Mouse (Mus musculus) lung, embryonic 15.5 days (tissue): ENCODE measurements around the gene Exosc8. TPM values are rescaled to one million over a fixed set of nuclear protein-coding genes. Genes with fewer than 3 reads are reported as not detected.
"Not testable (repeated sequence)": the region's sequence is repeated elsewhere in the genome, so short reads cannot be mapped to it uniquely, and the experiment has no call there.

Source experiments
- ATAC-seq: fragments of 200-750 bp; cut with Nextera tagmentation; 2 replicates; pipeline ENCODE4 v1.8.0; 2017; ENCODE audit warnings: moderate number of reproducible peaks, borderline replicate concordance; ENCODE audit not compliant: low FRiP score, low TSS enrichment; ENCODE audit errors: extremely low read depth
- H3K27ac ChIP-seq: fragments of 300-500 bp; sonication (generic); 2 replicates; pipeline ENCODE4 v1.5.1; 2015; ENCODE audit warnings: moderate library complexity, mild to moderate bottlenecking, inconsistent platforms
- H3K27me3 ChIP-seq: fragments of 300-500 bp; sonication (generic); 2 replicates; pipeline ENCODE4 v1.6.1; 2015; ENCODE audit warnings: inconsistent platforms
- H3K36me3 ChIP-seq: fragments of 300-500 bp; sonication (generic); 2 replicates; pipeline ENCODE4 v1.6.1; 2015; ENCODE audit warnings: inconsistent platforms
- H3K4me1 ChIP-seq: fragments of 300-500 bp; sonication (generic); 2 replicates; pipeline ENCODE4 v1.6.1; 2015; ENCODE audit warnings: inconsistent platforms
- H3K4me2 ChIP-seq: fragments of 300-500 bp; sonication (generic); 2 replicates; pipeline ENCODE4 v1.6.1; 2015; ENCODE audit warnings: inconsistent platforms, mild to moderate bottlenecking, moderate library complexity
- H3K4me3 ChIP-seq: fragments of 300-500 bp; sonication (generic); 2 replicates; pipeline ENCODE4 v1.5.1; 2015; ENCODE audit warnings: mild to moderate bottlenecking, inconsistent platforms
- H3K9ac ChIP-seq: fragments of 300-500 bp; sonication (generic); 2 replicates; pipeline ENCODE4 v1.6.1; 2015; ENCODE audit warnings: inconsistent platforms
- H3K9me3 ChIP-seq: fragments of 300-500 bp; sonication (generic); 2 replicates; pipeline ENCODE4 v1.6.1; 2016; ENCODE audit warnings: inconsistent platforms
- WGBS: fragments of 180-500 bp; shearing (Covaris S2); methylation state at CpG from one replicate; pipeline ENCODE4 v1.1.7; 2015; 5-methylcytosine and 5-hydroxymethylcytosine counted together
- polyA plus RNA-seq: library from polyadenylated mRNA; unstranded; fragments of >200 nt; fragmentation: Nextera tagmentation; extraction: Ambion mirVana; gene quantifications from 2 replicates; pipeline ENCODE4 v1.2.1, GENCODE M21; 2015

The Exosc8 gene
- polyA plus RNA-seq = 138 and 140 TPM in 2 replicates

DNA sequence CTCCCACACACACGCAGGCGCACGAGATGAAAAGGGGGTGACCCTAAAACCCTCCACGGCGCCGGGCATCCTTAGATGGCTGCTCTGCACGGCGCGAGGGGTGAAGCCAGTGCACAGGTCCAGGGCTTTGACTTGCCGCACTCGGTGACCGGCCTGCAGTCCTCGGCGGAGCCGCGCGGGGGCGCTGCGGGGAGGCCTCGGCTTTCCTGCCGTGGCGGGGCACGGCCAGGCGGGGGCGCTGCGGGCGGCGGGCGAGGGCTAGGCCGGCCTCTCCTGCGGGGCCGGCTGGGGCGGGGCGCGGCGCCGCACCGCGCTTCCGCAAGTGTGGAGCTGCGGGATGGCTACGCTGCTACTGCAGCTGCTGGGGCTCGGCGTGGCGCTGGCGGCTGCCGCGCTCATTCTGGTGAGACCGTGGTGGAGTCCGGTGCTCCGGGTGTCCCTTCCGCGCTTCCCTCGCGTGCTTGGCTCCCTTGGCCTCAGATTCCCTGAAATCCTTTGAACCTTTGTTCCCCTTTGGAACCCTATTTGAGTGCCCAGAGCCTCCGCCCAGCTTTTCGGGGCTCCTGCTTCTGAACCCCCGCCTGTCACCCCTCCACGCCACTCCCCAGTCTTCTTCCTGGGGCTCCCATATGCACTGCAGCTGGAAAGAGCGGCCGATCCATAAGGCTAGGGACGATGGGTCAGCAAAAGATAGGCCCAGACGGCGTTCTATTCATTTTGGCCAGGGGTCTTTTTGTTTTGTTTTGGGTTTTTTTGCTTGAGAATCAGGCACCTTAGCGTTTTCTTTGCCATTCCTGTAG is at the start of gene Exosc8, which contains the start of gene Alg5:
Exosc8 (minus strand) TSS at position 147 of the 800 bp plus-strand sequence.
Alg5 (plus strand) TSS at position 293 of the 800 bp plus-strand sequence.
- H3K9me3 ChIP-seq = no peaks in the 10 kb centered on the region
- no peaks in the 10 kb centered on the region for H3K27me3 ChIP-seq
- peak within 1 kb of the TSS; percentile 98 for H3K9ac ChIP-seq
- H3K4me3 ChIP-seq = peak within 1 kb of the TSS; percentile 91
- peaks cover 10% of the 10 kb centered on the region for H3K4me1 ChIP-seq
- H3K27ac ChIP-seq = peak within 1 kb of the TSS; percentile 100
- peak; percentile 91 for ATAC-seq
- WGBS = under 1% methylated on average over 65 of the region's 65 CpGs
- H3K4me2 ChIP-seq = peak within 1 kb of the TSS; percentile 95
- H3K36me3 ChIP-seq = peaks cover 29% of the 10 kb centered on the region

- H3K9me3 ChIP-seq = no peaks in the 10 kb centered on the region
- no peaks in the 10 kb centered on the region for H3K36me3 ChIP-seq
- H3K4me2 ChIP-seq = no peak overlapping the region
- H3K27me3 ChIP-seq = no peaks in the 10 kb centered on the region
- WGBS = 70% methylated on average over 7 of the region's 7 CpGs
- H3K27ac ChIP-seq = no peak overlapping the region
- ATAC-seq = no peak
- no peak overlapping the region for H3K4me3 ChIP-seq
- H3K9ac ChIP-seq = no peak overlapping the region
- H3K4me1 ChIP-seq = no peaks in the 10 kb centered on the region
Measured at GRCm38 (mm10) chr3:54775989-54776631, 40.9 kb upstream of the Exosc8 start.

- Histone ChIP-seq H3K4me1 (no peaks in the 10 kb centered on the region), H3K9ac (no peak overlapping the region), H3K27ac (no peak overlapping the region), H3K4me2 (no peak overlapping the region), H3K9me3 (no peaks in the 10 kb centered on the region), H3K36me3 (no peaks in the 10 kb centered on the region), H3K27me3 (no peaks in the 10 kb centered on the region), H3K4me3 (no peak overlapping the region)
- WGBS = 85% methylated on average over 6 of the region's 6 CpGs
- no peak for ATAC-seq
Measured at GRCm38 (mm10) chr3:54773613-54774012, 38.4 kb upstream of the Exosc8 start.

DNA sequence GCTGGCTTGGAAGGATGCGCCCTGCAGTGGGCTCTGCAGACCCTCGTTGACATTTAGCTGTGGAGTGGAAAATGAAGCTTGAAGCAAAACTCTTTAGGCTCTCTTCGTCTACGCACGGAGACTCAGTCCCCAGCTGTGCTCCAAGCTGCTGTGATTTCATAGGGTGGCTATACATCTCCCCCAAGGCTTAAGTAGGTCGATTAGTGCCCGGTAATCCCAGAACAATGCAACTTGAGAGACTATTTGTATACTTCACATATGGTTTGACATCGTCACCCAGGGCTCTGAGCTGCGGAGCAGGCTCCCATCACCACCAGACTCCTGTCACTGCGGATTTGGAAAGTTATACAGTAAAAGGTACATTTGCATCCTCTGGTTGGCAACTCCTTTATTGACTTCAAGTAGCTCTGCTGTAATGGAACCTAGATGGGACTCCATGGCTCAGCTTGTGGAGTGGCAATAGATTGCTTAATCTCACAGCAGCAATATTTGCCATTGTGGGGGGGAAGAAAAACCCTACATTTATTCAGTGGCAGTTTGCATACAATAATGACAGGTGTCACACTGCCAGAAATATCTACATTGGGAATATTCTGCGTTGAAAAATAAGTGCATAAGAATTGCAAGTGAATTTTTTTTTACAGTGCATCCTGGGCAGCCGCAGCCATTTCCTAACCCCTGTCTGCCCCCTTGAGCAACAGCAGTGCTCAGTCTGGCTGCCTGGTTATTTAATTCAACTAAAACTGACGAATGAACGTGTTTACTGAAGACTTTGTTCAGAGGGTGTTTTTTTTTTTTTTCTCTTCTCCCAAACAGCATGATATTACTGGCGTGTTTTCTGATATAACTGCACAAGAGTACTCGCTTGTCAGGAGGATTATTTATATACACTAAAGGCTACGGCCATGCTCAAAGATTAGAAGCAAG is 34.4 kb upstream of the Exosc8 start:
- Histone ChIP-seq H3K4me1 (no peaks in the 10 kb centered on the region), H3K9me3 (no peaks in the 10 kb centered on the region), H3K36me3 (no peaks in the 10 kb centered on the region), H3K27ac (no peak overlapping the region), H3K4me2 (no peak overlapping the region), H3K9ac (no peak overlapping the region), H3K4me3 (no peak overlapping the region), H3K27me3 (no peaks in the 10 kb centered on the region)
- no peak for ATAC-seq
- 67% methylated on average over 17 of the region's 17 CpGs for WGBS

DNA sequence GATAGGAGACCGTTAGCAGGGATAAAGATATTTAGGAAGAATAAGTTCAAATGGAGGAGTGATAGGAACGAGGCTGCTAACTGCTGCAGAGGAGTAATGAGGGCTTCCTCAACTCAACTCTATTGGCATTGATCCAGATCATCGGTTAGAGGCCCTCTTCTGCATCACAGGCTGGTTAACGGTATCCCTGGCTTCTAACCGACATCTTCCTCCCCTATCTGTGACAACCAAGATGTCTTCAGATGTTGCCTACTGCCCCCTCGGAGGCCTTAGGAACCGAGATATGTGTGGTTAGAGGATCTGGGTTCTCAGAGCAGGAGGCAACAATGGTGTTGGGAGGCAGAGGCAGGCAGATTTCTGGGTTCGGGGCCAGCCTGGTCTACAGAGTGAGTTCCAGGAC is 33.4 kb upstream of the Exosc8 start:
- WGBS = 79% methylated on average over 8 of the region's 8 CpGs
- Histone ChIP-seq H3K9me3 (no peaks in the 10 kb centered on the region), H3K9ac (no peak overlapping the region), H3K27me3 (no peaks in the 10 kb centered on the region), H3K4me1 (peaks cover 5% of the 10 kb centered on the region; the same call in 1 of the 2 replicates), H3K4me2 (no peak overlapping the region), H3K36me3 (no peaks in the 10 kb centered on the region), H3K27ac (no peak overlapping the region), H3K4me3 (no peak overlapping the region)
- ATAC-seq = no peak

DNA sequence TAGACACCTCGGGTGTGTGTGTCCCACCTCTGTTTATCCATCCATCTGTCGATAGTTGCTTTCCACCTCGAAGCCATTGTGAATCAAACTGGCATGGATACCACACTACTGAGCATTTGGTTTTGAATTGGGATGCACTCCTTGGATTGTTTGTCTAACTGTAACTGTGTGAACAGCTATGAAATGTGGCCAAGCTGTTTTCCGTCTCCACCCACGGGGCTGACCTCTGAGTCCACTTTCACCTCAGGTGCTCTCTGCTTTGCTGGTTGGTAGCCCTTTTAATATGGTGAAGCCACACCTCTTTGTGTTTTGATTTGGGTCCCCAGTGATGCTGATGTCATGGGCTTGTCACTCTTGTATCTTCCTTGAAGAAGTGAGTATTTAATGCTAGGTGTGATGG is 31.6 kb upstream of the Exosc8 start:
- Histone ChIP-seq H3K9me3 (no peaks in the 10 kb centered on the region; the same call in 1 of the 2 replicates), H3K4me3 (no peak overlapping the region), H3K27ac (no peak overlapping the region), H3K4me1 (peaks cover 5% of the 10 kb centered on the region; the same call in 1 of the 2 replicates), H3K9ac (no peak overlapping the region), H3K27me3 (no peaks in the 10 kb centered on the region), H3K36me3 (no peaks in the 10 kb centered on the region), H3K4me2 (no peak overlapping the region)
- ATAC-seq = no peak
- WGBS = 66% methylated on average over 5 of the region's 5 CpGs

- WGBS = 48% methylated on average over 14 of the region's 14 CpGs
- Histone ChIP-seq H3K4me2 (no peak overlapping the region; the same call in 1 of the 2 replicates), H3K27ac (peak overlapping the region; percentile 31; the same call in 1 of the 2 replicates), H3K36me3 (no peaks in the 10 kb centered on the region), H3K9me3 (no peaks in the 10 kb centered on the region; the same call in 1 of the 2 replicates), H3K27me3 (no peaks in the 10 kb centered on the region), H3K9ac (no peak overlapping the region), H3K4me3 (no peak overlapping the region), H3K4me1 (peaks cover 10% of the 10 kb centered on the region)
- no peak for ATAC-seq
Measured at GRCm38 (mm10) chr3:54766034-54766433, 30.8 kb upstream of the Exosc8 start.

DNA sequence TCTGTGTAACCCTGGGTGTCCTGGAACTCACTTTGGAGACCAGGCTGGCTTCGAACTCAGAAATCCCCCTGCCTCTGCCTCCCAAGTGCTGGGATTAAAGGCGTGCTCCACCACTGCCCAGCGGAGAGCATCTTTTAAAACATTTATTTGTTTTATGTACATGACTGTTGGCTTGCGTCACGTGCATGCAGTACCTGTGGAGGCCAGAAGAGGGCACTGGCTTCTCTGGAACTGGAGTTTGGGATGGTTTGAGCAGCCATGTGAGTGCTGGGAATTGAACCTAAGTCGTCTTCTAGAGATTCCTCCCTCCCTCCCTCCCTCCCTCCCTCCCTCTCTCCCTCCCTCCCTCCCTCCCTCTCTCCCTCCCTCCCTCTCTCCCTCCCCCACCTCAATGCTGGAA is 30.3 kb upstream of the Exosc8 start:
- H3K9ac ChIP-seq, H3K9me3 ChIP-seq, ATAC-seq, H3K4me3 ChIP-seq, H3K36me3 ChIP-seq, H3K27me3 ChIP-seq, H3K4me2 ChIP-seq, H3K27ac ChIP-seq: not testable (repeated sequence)
- peaks cover 15% of the 10 kb centered on the region for H3K4me1 ChIP-seq
- WGBS = 89% methylated on average over 6 of the region's 6 CpGs

DNA sequence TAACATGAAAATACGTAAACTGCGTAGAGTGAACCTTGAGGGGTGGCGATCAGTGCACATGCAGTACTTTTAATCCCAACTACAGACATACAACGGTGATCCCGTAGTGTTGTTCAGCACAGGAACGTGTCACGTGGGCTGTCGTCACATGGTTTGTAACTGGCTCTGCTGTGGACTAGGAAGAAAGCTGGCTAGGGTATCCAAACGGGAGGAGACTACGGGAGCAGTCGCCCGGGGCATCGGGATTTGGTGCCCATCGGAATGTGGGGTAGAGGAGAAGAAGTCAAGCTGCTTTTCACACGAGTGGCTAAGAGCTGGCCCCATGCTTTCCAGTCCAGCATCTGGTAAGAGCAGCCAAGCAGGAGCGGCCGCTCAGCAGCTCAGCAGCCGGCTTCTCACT is 29.2 kb upstream of the Exosc8 start:
- ATAC-seq = no peak
- Histone ChIP-seq H3K4me1 (peaks cover 20% of the 10 kb centered on the region), H3K9ac (no peak overlapping the region), H3K9me3 (no peaks in the 10 kb centered on the region; the same call in 1 of the 2 replicates), H3K27me3 (no peaks in the 10 kb centered on the region), H3K4me2 (peak overlapping the region; percentile 40), H3K36me3 (no peaks in the 10 kb centered on the region), H3K27ac (no peak overlapping the region), H3K4me3 (peak overlapping the region; percentile 23)
- 55% methylated on average over 18 of the region's 18 CpGs for WGBS

DNA sequence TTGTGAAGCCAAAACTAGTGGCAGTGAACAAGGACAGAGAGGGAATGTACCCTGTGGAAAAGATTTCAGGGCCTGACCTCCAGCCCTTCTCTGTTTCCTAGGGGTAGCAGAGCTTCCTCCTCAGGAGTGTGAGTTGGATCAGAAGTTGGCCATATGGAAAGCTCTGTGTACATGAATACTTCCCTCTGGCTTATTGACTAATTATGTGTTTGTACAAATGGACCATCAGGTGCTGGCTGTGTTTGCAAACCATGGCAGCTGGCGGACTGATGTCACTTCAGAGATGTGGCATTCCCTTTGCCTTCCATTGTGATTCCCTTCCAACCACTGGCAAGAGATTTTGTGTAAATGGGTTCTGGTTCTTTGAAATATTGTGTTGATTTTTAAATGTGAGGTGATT is 26.1 kb upstream of the Exosc8 start:
- peaks cover 45% of the 10 kb centered on the region for H3K4me1 ChIP-seq
- no peaks in the 10 kb centered on the region; the same call in 1 of the 2 replicates for H3K9me3 ChIP-seq
- H3K36me3 ChIP-seq = no peaks in the 10 kb centered on the region
- H3K9ac ChIP-seq = no peak overlapping the region
- H3K27me3 ChIP-seq = no peaks in the 10 kb centered on the region
- H3K4me2 ChIP-seq = no peak overlapping the region
- peak; percentile 44; the same call in 1 of the 2 replicates for ATAC-seq
- 36% methylated on average over 1 of the region's 1 CpGs for WGBS
- no peak overlapping the region for H3K27ac ChIP-seq
- H3K4me3 ChIP-seq = no peak overlapping the region

DNA sequence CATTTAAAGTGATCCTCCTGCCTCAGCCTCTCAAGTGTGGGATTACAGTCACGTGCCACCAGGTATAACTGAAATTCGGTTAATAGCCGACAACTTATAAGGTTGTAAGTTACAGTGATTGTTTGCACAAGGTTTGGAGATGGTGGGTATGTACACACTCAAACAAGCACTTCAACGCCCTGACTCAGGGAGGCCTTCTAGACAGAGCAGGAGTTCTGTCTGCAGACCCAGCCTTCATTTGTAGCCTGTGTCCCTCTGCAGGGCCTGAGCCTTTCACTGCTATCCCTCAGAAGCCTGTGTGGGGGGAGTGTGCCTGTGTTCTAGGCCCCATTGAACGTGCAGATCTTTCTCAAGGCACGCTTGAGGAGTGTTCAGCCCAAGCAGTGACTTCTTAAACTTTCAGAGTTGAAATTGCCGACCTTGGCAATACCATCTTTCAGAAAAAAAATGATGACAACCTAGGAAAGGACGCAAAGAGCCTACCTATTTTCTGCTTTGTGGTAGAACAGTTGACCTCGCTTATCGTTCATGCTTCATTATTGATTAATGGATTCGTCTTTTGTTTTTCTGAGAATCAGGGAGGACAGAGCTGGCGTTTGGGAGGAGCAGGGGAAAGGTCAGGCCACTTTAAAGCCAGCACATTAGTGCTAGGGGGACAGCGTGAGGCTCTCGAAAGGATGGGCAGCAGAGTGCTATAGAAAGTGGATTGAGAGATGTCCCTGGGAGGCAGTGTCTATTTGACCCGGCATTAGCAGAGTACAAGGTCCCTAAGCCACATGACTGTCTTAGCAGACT is 25.3 kb upstream of the Exosc8 start:
- Histone ChIP-seq H3K9ac (no peak overlapping the region), H3K4me3 (no peak overlapping the region), H3K4me2 (no peak overlapping the region), H3K27ac (no peak overlapping the region), H3K4me1 (peaks cover 49% of the 10 kb centered on the region), H3K36me3 (no peaks in the 10 kb centered on the region), H3K9me3 (no peaks in the 10 kb centered on the region; the same call in 1 of the 2 replicates), H3K27me3 (no peaks in the 10 kb centered on the region)
- WGBS = 36% methylated on average over 15 of the region's 15 CpGs
- ATAC-seq = no peak
